Mouse (Mus musculus): ENCODE results near the gene Polr2e. TPM values are rescaled to one million over a fixed set of nuclear protein-coding genes. Genes with fewer than 3 reads are reported as not detected.
"Not testable (repeated sequence)": the region's sequence is repeated elsewhere in the genome, so short reads cannot be mapped to it uniquely, and the experiment has no call there.

Polr2e gene
- polyA plus RNA-seq, 1 experiment: 199 TPM

DNA sequence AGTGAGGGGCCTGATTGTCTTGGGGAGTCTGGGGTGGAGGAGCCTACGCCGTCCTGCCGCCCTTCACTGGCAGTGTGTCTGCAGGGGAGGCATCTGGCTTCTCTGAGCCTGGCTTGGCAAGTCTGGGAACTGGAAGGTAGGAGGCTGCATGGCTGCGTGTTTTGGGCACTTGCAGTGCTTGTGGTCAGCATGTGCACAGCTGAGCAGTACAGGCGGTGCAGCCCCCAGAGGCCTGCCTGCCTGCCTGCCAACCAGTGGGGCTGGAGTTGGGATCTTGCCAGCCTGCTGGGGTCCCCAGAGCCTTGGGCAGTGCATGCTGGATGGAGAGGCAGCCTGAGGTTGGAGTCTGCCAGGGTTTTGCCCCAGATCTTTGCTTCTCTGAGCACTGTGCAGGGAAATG lies 23.5 kb upstream of the Polr2e start:
- no peak for DNase-seq
- Histone ChIP-seq H3K4me1 (ENCODE audit: control insufficient read depth, insufficient read depth, low read length) (no peaks in the 10 kb centered on the region), H3K4me3 (replicated peaks; ENCODE audit: extremely low read depth, low read depth, low read length) (no peak overlapping the region)
- 94% methylated on average over 5 of the region's 5 CpGs for WGBS
- TF ChIP-seq POLR2A (IDR thresholded peaks at IDR 0.05; ENCODE audit: borderline replicate concordance, extremely low read depth, low read depth, low read length) (no peak), CTCF (IDR thresholded peaks at IDR 0.05; ENCODE audit: insufficient read depth, low read length) (no peak)

DNA sequence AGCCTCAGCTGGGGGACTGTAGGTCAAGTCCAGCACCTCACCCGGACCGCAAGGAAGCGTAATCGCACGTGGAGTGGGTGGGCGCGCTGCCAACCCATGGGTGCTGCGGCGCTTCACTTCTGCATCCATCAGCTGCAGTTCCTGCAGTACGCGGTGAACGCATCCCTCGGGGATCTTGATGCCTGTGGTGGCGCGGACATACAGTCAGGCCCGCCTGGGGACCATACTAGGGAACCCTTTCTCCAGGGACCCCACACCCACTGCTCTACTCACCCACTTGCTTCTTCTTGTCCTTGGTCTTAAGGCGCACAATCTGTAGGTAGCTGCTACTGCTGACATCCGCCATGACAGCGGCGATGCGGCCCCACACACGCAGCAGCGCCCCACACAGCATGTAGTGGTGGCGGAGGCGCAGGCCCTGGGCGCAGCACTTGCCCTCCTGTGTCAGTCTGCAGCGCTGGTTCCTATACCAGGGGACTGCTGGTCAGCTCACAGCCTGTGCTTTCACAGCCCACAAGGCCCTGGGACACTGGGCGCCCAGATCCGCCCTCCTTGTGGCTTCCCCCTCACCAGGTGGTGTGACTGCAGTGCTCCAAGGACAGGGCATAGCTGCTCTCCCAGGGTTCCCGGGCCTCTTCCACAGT lies 18.2 kb upstream of the Polr2e start:
- peaks cover 12% of the 10 kb centered on the region for H3K4me1 ChIP-seq (ENCODE audit: control insufficient read depth, insufficient read depth, low read length)
- no peak overlapping the region for H3K4me3 ChIP-seq (replicated peaks; ENCODE audit: extremely low read depth, low read depth, low read length)
- WGBS: 73% methylated on average over 30 of the region's 30 CpGs
- no peak for DNase-seq
- TF ChIP-seq POLR2A (IDR thresholded peaks at IDR 0.05; ENCODE audit: borderline replicate concordance, extremely low read depth, low read depth, low read length): peak; percentile 43; the same call in 1 of the 2 replicates
- no peak for TF ChIP-seq CTCF (IDR thresholded peaks at IDR 0.05; ENCODE audit: insufficient read depth, low read length)

DNA sequence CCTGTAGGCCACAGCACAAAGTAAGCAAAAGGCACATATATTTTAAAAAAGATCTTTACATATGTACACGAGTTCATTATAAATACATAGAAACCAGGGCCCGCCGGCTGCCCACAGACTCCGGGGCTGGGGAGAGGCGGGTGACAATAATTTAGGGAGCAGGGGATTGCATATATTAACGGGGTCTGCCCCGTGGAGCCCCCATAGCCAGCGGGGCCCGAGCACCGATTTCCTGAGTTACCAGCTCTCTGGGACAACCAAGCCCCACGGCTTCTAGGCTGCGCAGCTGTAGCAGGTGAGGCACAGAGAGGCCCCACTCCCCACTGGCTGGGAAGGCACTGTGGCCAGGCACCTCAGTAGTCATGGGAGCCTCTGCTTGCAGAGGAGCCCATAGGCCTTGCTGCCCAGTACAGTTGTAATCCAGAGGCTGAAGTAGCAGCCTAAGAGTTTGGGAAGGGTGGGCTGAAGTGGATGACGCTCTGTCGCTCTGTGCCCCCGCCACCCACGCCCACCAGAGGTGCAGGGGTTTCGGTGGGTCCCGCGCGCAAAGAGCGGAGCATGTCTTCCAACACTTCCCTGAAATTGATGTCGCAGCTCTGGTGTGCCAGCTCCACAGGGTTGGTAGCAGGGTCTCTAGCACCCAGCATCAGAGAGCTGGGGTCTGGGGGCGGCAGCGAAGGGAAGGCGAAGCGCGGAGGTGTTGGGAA lies 17.5 kb upstream of the Polr2e start:
- Histone ChIP-seq H3K4me3 (replicated peaks; ENCODE audit: extremely low read depth, low read depth, low read length) (no peak overlapping the region), H3K4me1 (ENCODE audit: control insufficient read depth, insufficient read depth, low read length) (peaks cover 19% of the 10 kb centered on the region)
- TF ChIP-seq CTCF (IDR thresholded peaks at IDR 0.05; ENCODE audit: insufficient read depth, low read length) (no peak), POLR2A (IDR thresholded peaks at IDR 0.05; ENCODE audit: borderline replicate concordance, extremely low read depth, low read depth, low read length) (0 out of 2 replicates have a peak, but pooled peaks have one; percentile 2)
- no peak for DNase-seq
- WGBS: 88% methylated on average over 27 of the region's 27 CpGs

DNA sequence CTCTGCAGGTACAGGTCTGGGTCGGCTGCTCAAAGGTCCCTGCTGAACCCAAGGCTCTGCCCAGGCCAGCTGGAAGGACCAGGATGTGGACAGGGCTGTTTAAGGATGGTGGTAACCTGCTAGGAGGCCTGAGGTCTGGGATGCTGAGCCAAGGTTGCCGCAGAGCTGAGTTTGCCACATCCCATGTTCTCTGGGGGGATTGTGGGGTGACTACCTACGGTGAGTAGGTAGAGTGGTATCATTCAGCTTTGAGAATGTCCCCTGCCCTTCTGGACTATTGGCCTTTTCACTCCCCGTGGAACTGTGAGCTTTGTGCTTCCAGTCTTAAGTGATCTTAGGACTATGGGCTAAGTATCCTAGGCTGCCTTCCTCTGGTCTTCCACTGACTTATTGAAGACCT lies 16.9 kb upstream of the Polr2e start:
- H3K4me3 ChIP-seq (replicated peaks; ENCODE audit: extremely low read depth, low read depth, low read length): no peak overlapping the region
- peaks cover 22% of the 10 kb centered on the region for H3K4me1 ChIP-seq (ENCODE audit: control insufficient read depth, insufficient read depth, low read length)
- DNase-seq: no peak
- 82% methylated on average over 4 of the region's 4 CpGs for WGBS
- peak; percentile 22; the same call in 1 of the 2 replicates for TF ChIP-seq POLR2A (IDR thresholded peaks at IDR 0.05; ENCODE audit: borderline replicate concordance, extremely low read depth, low read depth, low read length)
- TF ChIP-seq CTCF (IDR thresholded peaks at IDR 0.05; ENCODE audit: insufficient read depth, low read length): no peak

DNA sequence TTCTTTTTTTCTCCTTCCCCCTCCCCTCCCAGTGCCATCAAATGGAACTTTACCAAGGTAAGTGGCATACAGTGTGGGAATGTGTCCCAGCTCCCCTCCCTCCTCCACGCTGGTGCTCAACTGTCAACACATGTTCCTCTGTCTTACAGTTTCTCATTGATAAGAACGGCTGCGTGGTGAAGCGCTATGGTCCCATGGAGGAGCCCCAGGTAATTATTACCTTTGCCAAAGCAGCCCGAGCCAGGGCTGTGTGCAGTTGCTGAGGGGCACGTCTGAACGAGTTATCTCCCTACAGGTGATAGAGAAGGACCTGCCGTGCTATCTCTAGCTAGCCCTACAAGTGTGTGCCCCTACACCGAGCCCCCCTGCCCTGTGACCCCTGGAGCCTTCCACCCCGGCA lies 16.3 kb upstream of the Polr2e start:
- H3K4me3 ChIP-seq (replicated peaks; ENCODE audit: extremely low read depth, low read depth, low read length): no peak overlapping the region
- no peak for TF ChIP-seq CTCF (IDR thresholded peaks at IDR 0.05; ENCODE audit: insufficient read depth, low read length)
- no peak for TF ChIP-seq POLR2A (IDR thresholded peaks at IDR 0.05; ENCODE audit: borderline replicate concordance, extremely low read depth, low read depth, low read length)
- 64% methylated on average over 9 of the region's 10 CpGs for WGBS
- DNase-seq: no peak
- peaks cover 27% of the 10 kb centered on the region for H3K4me1 ChIP-seq (ENCODE audit: control insufficient read depth, insufficient read depth, low read length)

DNA sequence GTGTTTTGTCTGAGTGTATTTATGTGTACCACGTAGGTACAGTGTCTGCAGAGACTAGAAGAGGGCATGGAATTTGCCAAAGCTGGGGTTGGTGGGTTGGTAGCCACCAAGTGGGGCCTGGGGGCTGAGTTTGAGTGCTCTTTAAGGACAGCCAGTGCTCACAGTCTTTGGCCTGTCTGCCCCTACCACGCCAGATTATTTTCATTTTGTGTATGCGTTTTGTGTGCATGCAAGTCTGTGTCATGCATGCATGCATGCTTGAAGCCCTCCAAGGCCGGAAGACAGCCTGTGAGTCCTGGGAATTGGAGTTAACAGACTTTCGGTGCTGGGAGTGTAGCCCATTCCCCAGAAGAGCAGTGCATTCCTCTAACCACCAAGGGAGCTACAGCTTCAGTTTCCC lies 15.8 kb upstream of the Polr2e start:
- no peak for DNase-seq
- Histone ChIP-seq H3K4me3 (replicated peaks; ENCODE audit: extremely low read depth, low read depth, low read length) (no peak overlapping the region), H3K4me1 (ENCODE audit: control insufficient read depth, insufficient read depth, low read length) (peaks cover 27% of the 10 kb centered on the region)
- TF ChIP-seq POLR2A (IDR thresholded peaks at IDR 0.05; ENCODE audit: borderline replicate concordance, extremely low read depth, low read depth, low read length): no peak
- TF ChIP-seq CTCF (IDR thresholded peaks at IDR 0.05; ENCODE audit: insufficient read depth, low read length): no peak
- 65% methylated on average over 5 of the region's 5 CpGs for WGBS

DNA sequence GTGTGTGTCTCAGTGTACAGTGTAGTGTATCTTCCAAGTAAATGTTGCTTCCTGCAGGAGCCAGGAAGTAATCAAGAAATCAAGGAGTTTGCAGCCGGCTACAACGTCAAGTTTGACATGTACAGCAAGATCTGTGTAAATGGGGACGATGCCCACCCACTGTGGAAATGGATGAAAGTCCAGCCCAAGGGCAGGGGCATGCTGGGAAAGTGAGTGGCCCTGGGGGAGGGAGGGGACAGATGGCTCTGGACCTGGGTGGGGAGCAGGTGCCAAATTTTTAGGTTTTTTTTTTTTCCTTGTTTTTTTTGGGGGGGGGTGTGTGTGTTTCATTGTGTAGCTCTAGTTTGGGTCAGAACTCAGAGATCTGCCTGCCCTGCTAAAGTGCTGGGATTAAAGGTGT lies 15.3 kb upstream of the Polr2e start:
- 7% methylated on average over 3 of the region's 3 CpGs for WGBS
- peak overlapping the region; percentile 87 for H3K4me3 ChIP-seq (replicated peaks; ENCODE audit: extremely low read depth, low read depth, low read length)
- DNase-seq: not testable (repeated sequence)

DNA sequence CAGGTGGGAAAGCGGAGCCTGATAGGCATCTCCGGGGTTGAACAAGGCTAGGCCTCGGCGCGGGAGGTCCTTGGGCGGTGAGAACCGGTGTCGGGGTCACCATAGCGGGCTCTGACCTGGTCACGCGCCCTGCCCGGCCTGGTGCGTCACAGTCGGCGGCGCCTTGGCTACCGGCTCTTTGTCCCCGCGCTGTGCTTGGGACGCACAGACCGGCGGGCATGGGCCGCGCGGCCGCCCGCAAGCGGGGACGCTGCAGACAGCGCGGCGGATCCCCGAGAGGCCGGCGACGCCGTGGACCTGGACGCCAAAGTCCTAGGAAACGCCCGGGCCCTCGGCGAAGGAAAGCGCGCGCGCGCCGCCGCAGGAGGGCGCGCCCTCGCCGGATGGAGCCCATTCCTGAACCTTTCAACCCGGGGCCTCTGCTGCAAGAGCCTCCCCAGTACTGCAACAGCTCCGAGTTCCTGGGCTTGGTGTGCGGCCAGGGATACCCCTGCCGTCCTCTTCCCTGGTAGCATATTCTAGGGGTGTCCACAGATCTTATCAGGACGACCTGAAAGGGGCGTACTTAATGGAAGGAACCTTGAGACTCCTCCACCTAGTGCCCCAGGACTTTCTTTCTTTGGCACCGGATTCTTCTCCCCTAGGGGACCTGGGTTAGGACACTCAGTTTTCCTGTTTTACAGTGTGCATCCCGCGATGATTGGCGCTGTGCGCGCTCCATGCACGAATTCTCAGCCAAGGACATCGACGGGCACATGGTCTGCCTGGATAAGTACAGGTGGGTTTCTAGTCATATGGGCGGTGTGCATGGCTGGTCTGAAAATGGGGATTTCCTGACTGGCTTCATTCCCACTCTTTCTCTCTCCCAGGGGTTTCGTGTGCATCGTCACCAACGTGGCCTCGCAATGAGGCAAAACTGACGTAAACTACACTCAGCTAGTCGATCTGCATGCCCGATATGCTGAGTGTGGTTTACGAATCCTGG lies 14.5 kb upstream of the Polr2e start:
- peaks cover 30% of the 10 kb centered on the region for H3K4me1 ChIP-seq (ENCODE audit: control insufficient read depth, insufficient read depth, low read length)
- under 1% methylated on average over 76 of the region's 77 CpGs for WGBS
- no peak for TF ChIP-seq POLR2A (IDR thresholded peaks at IDR 0.05; ENCODE audit: borderline replicate concordance, extremely low read depth, low read depth, low read length)
- TF ChIP-seq CTCF (IDR thresholded peaks at IDR 0.05; ENCODE audit: insufficient read depth, low read length): no peak
- DNase-seq: peak; percentile 74
- H3K4me3 ChIP-seq (replicated peaks; ENCODE audit: extremely low read depth, low read depth, low read length): peak overlapping the region; percentile 87

More for the DNA sequence above, 15.3 kb upstream of the Polr2e start:
- peaks cover 30% of the 10 kb centered on the region for H3K4me1 ChIP-seq (ENCODE audit: control insufficient read depth, insufficient read depth, low read length)

DNA sequence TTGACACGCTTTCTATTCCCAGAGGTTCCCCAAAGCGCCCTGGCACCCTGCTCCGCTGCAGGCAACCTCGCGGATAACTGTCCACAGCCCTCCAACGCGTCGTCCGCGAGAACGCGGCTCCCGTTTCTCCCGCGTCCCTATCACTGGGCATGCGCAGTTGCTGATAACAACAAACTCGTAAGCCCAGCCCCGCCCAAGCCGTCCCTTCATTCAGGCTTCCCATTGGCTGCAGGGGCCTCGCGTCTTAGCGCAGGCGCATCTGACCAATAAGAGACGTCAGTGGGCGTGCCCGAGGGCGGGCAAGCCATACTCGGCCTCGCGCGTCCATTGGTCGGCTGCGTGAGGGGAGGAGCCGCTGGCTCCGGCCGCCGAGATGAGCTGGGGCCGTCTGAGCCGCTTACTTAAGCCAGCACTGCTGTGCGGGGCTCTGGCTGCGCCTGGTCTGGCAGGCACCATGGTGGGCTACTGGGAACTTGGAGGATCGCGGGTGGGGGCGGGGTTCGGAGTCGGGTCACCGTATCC lies 13.7 kb upstream of the Polr2e start:
- Histone ChIP-seq H3K4me1 (ENCODE audit: control insufficient read depth, insufficient read depth, low read length) (peaks cover 34% of the 10 kb centered on the region), H3K4me3 (replicated peaks; ENCODE audit: extremely low read depth, low read depth, low read length) (peak overlapping the region; percentile 87)
- peak; percentile 99 for DNase-seq
- WGBS: under 1% methylated on average over 47 of the region's 47 CpGs
- peak; percentile 96 for TF ChIP-seq POLR2A (IDR thresholded peaks at IDR 0.05; ENCODE audit: borderline replicate concordance, extremely low read depth, low read depth, low read length)
- TF ChIP-seq CTCF (IDR thresholded peaks at IDR 0.05; ENCODE audit: insufficient read depth, low read length): no peak
